Mouse (Mus musculus) intestine, postnatal 0 days (tissue): ENCODE data around the gene Synpo2. TPM values are rescaled to one million over a fixed set of nuclear protein-coding genes. Genes with fewer than 3 reads are reported as not detected.
A peak's percentile ranks its signal among the peaks of the same experiment; 100 is the strongest.

ENCODE experiments used
- ATAC-seq: fragments of 200-750 bp; cut with Nextera tagmentation; 2 replicates; pipeline ENCODE4 v1.8.0; 2017; ENCODE audit warnings: mild to moderate bottlenecking, moderate TSS enrichment, moderate library complexity
- H3K27ac ChIP-seq: fragments of 300-500 bp; sonication (generic); 2 replicates; pipeline ENCODE4 v1.5.1; 2014; ENCODE audit warnings: mild to moderate bottlenecking, low read depth, low read length, moderate library complexity
- H3K27me3 ChIP-seq: fragments of 300-500 bp; sonication (generic); replicated peaks from 2 replicates; pipeline ENCODE4 v1.6.1; 2014; ENCODE audit warnings: low read length, mixed read lengths; ENCODE audit not compliant: control insufficient read depth, insufficient read depth
- H3K36me3 ChIP-seq: fragments of 300-500 bp; sonication (generic); 2 replicates; pipeline ENCODE4 v1.6.1; 2014; ENCODE audit warnings: mild to moderate bottlenecking, moderate library complexity; ENCODE audit not compliant: control insufficient read depth, insufficient read depth
- H3K4me1 ChIP-seq: fragments of 300-500 bp; sonication (generic); replicated peaks from 2 replicates; pipeline ENCODE4 v1.6.1; 2014; ENCODE audit warnings: antibody characterized with exemption, low read length, mixed read lengths; ENCODE audit not compliant: control insufficient read depth, insufficient read depth
- H3K4me2 ChIP-seq: fragments of 300-500 bp; sonication (generic); replicated peaks from 2 replicates; pipeline ENCODE4 v1.6.1; 2014; ENCODE audit warnings: low read depth, mild to moderate bottlenecking, moderate library complexity
- H3K4me3 ChIP-seq: fragments of 300-500 bp; sonication (generic); 2 replicates; pipeline ENCODE4 v1.5.1; 2014; ENCODE audit warnings: low read depth, low read length
- H3K9ac ChIP-seq: fragments of 300-500 bp; sonication (generic); 2 replicates; pipeline ENCODE4 v1.6.1; 2014; ENCODE audit warnings: mild to moderate bottlenecking, low read depth, low read length
- H3K9me3 ChIP-seq: fragments of 300-500 bp; sonication (generic); 2 replicates; pipeline ENCODE4 v1.6.1; 2016; ENCODE audit warnings: mixed run types; ENCODE audit not compliant: control insufficient read depth
- CTCF ChIP-seq: sonication (generic); IDR thresholded peaks from 2 replicates; pipeline ENCODE4 v1.5.1; 2016; ENCODE audit warnings: low read depth, mild to moderate bottlenecking, control low read depth, antibody characterized with exemption, moderate library complexity
- WGBS: fragments of 180-500 bp; shearing (Covaris S2); extraction: QIAGEN DNeasy Blood & Tissue Kit; methylation state at CpG from one replicate; pipeline ENCODE4 v1.1.7; 2014; 5-methylcytosine and 5-hydroxymethylcytosine counted together
- polyA plus RNA-seq: library from polyadenylated mRNA; unstranded; fragments of >200 nt; fragmentation: Nextera tagmentation; extraction: Ambion mirVana; gene quantifications from 2 replicates; pipeline ENCODE4 v1.2.1, GENCODE M21; 2015

The Synpo2 gene
- polyA plus RNA-seq, 1 experiment from 2014 or later = 23.9 TPM

DNA sequence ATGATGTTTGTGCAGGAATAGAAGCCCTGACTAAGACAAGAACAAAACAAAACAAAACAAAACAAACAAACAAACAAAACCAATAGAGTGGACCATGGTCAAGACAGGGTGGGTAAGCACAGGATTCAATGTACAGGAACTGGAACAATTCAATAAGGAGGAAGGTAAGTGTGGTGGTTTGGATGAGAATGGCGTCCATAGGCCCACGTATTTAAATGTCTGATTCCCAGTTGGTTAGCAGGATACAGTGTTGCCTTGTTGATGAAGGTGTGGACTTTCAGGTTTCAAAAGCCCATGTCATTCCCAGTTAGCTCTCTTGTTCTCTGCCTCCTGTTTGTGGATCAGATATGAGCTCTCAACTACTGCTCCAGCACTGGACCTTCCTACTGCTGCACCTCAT, 140.8 kb downstream of the Synpo2 start:
- ATAC-seq = no peak
- no peak overlapping the region for H3K9ac ChIP-seq
- no peaks in the 10 kb centered on the region for H3K36me3 ChIP-seq
- WGBS = 92% methylated on average over 2 of the region's 2 CpGs
- no peak overlapping the region for H3K4me2 ChIP-seq
- no peaks in the 10 kb centered on the region for H3K27me3 ChIP-seq
- no peak for TF ChIP-seq CTCF
- no peak overlapping the region for H3K4me3 ChIP-seq
- no peaks in the 10 kb centered on the region for H3K9me3 ChIP-seq
- no peak overlapping the region for H3K27ac ChIP-seq
- peaks cover 3% of the 10 kb centered on the region; the same call in 1 of the 2 replicates for H3K4me1 ChIP-seq

DNA sequence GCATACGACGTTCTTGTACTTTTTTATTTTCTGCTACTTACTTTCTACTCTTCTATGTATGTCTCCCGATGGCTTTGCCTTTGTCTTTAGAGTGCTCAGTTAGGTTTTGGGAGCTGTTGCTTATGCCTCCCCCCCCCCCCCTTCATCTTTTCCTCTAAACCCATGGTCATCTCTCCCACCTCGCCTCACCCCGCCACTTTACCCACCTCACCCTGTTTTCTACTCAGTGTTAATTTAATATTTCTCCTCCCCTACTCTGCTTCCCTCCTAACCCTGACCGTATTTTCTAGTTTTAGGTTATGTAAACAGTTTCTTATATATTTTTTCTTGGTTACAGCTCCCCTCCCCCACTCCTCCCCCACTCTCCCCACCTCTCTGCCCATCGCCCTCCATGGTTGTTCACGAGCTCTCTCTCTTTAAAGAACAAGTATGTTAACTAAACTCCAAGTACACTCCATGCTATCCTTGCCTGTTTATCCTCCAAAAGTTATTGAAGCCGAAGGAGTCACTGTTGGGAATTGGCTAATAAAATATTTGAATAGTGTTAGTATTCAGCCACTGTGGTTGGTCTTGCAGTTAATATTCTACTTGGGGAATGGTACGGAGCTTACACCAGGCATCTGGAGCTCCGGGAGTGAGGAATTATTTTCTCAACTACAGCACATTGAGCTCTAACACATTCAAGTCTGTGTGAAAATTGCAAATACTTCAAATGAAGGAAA, 142.1 kb downstream of the Synpo2 start:
- Histone ChIP-seq H3K27me3 (no peaks in the 10 kb centered on the region), H3K36me3 (no peaks in the 10 kb centered on the region), H3K4me3 (peak overlapping the region; percentile 20), H3K27ac (no peak overlapping the region; the same call in 1 of the 2 replicates), H3K9ac (no peak overlapping the region), H3K4me1 (peaks cover 3% of the 10 kb centered on the region; the same call in 1 of the 2 replicates), H3K4me2 (peak overlapping the region; percentile 65), H3K9me3 (no peaks in the 10 kb centered on the region)
- TF ChIP-seq CTCF = no peak
- 31% methylated on average over 11 of the region's 11 CpGs for whole genome bisulfite sequencing
- ATAC-seq = no peak

DNA sequence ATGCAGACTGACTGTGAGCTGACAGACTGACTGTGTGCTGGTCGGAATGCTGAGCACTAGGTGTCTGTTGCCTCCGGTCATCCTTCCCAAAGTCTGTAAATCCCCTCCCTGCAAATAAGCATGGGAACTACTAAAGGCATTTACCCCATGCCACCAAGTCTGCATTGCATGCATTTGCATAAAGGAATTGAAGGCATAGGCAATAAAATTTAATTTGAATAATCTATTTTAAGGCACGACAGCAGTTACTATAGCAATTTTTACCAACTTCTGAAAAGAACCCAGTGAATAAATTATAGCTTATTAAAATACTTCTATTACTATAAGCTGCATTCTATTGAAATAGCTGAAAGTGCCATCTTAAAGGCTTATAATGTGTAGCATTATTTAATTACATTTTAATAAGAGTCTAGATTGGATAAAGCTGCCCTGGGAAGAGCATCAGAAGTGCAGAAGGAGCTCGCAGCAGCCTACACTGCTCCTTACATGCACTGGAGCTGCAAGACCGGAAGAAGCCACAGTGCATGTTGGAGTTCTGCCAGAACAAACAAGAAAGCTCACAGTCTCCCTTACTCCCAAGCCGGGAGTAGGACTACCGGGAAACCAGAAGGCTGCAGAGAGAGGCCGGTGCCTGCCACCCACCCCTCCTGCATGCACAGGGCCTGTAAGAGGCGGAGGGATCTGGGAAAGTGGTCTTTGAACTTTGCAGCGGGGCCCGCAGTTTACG, 142.9 kb downstream of the Synpo2 start:
- peaks cover 3% of the 10 kb centered on the region; the same call in 1 of the 2 replicates for H3K4me1 ChIP-seq
- peak overlapping the region; percentile 65 for H3K4me2 ChIP-seq
- H3K27me3 ChIP-seq = no peaks in the 10 kb centered on the region
- ATAC-seq = peak; percentile 61
- peak overlapping the region; percentile 20 for H3K4me3 ChIP-seq
- H3K9me3 ChIP-seq = no peaks in the 10 kb centered on the region
- TF ChIP-seq CTCF = no peak
- no peak overlapping the region; the same call in 1 of the 2 replicates for H3K27ac ChIP-seq
- H3K36me3 ChIP-seq = no peaks in the 10 kb centered on the region
- WGBS = 26% methylated on average over 12 of the region's 12 CpGs
- H3K9ac ChIP-seq = no peak overlapping the region

DNA sequence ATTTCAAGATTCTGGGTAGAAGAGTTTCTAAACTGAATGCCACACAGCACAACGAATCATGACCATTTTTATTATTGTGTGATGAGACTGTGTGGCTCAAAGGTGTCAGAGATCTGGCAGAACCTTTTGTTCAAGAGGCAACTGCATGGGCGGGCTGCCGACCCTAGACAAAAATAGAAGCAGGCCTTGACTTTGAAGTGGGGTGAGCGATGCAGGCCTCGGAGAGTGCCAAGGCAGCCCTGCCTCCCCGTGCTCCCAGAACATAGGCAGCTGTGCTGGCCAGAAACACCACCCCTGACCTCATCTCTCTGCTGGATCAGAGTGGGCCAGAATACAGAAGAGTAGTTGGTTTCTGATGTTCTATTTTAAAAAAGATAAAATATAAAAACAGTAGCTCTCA, 143.5 kb downstream of the Synpo2 start:
- no peak overlapping the region for H3K27ac ChIP-seq
- H3K36me3 ChIP-seq = no peaks in the 10 kb centered on the region
- no peaks in the 10 kb centered on the region for H3K27me3 ChIP-seq
- H3K4me3 ChIP-seq = no peak overlapping the region
- 67% methylated on average over 6 of the region's 6 CpGs for WGBS
- no peak overlapping the region for H3K9ac ChIP-seq
- peaks cover 3% of the 10 kb centered on the region; the same call in 1 of the 2 replicates for H3K4me1 ChIP-seq
- no peak for TF ChIP-seq CTCF
- H3K4me2 ChIP-seq = no peak overlapping the region
- H3K9me3 ChIP-seq = no peaks in the 10 kb centered on the region
- no peak for ATAC-seq

DNA sequence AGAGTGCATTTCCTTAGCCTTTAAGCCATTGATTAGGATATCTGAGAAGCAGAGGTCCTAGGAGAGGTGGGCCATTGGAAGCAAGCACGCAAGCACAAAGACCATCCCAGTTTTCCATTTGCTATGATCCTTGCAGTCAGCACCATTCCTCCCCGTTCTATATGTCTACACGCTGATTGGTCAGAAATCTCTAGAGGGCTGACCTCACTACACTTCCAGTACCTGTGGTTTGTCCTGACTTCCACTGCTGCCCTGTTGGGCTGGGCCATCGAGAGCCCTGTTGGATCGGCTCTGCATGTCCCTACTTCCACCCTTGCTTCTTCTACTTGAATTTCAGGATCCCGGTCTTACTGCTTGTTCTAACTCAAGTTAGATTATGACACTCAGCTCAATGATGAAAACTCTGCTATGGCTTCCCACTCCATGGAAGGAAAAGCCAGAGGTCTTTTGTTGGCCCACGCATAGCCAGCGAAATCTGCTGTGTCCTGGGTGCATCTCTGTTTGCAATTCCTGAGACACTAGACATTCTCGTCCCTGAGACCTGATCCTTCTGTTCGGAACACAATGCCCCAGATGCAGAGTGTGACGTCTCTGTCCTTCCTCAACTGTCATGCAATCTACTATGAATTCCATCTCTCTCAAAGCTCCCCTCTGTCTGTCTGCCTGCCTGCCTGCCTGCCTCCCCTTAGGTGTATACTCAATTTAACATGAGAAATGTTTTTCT, 146.5 kb downstream of the Synpo2 start:
- TF ChIP-seq CTCF = no peak
- no peak for ATAC-seq

DNA sequence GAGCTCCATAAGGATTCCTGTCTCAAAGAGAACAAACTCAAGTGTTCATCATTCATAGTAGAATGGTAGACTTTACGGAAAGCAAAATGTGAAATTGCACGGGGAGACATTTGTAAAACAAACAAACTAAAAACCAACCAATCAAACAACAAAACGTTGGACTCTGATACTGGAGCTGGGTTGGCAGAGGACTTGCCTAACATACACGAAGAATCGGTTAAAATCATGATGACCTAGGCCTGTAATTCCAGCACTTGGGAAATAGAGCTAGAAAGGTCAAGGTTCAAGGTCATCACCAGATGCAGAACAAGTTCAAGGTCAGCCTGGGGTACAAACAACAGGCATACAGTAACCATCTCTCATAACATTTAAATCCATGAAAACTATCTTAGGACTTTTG, 147.7 kb downstream of the Synpo2 start:
- no peak for ATAC-seq
- H3K4me2 ChIP-seq = no peak overlapping the region
- no peak overlapping the region for H3K9ac ChIP-seq
- H3K27ac ChIP-seq = no peak overlapping the region
- WGBS = 78% methylated on average over 5 of the region's 5 CpGs
- TF ChIP-seq CTCF = no peak
- no peaks in the 10 kb centered on the region for H3K9me3 ChIP-seq
- H3K4me1 ChIP-seq = no peaks in the 10 kb centered on the region
- H3K36me3 ChIP-seq = no peaks in the 10 kb centered on the region
- H3K4me3 ChIP-seq = no peak overlapping the region
- H3K27me3 ChIP-seq = no peaks in the 10 kb centered on the region

More for the DNA sequence above, 146.5 kb downstream of the Synpo2 start:
- H3K27ac ChIP-seq = no peak overlapping the region
- H3K36me3 ChIP-seq = no peaks in the 10 kb centered on the region
- H3K4me2 ChIP-seq = no peak overlapping the region
- H3K27me3 ChIP-seq = no peaks in the 10 kb centered on the region
- H3K9ac ChIP-seq = no peak overlapping the region
- no peaks in the 10 kb centered on the region for H3K9me3 ChIP-seq
- H3K4me3 ChIP-seq = no peak overlapping the region
- H3K4me1 ChIP-seq = peaks cover 3% of the 10 kb centered on the region; the same call in 1 of the 2 replicates
- 81% methylated on average over 11 of the region's 11 CpGs for WGBS
